Mouse (Mus musculus) retina, adult 2 months (tissue): Measurements from ENCODE around the gene Btg2.

ENCODE experiments used
- DNase-seq: peaks from one replicate; pipeline ENCODE4 v3.0.0-alpha.2; 2012; ENCODE audit warnings: low read depth, low spot score

Btg2 gene

DNA sequence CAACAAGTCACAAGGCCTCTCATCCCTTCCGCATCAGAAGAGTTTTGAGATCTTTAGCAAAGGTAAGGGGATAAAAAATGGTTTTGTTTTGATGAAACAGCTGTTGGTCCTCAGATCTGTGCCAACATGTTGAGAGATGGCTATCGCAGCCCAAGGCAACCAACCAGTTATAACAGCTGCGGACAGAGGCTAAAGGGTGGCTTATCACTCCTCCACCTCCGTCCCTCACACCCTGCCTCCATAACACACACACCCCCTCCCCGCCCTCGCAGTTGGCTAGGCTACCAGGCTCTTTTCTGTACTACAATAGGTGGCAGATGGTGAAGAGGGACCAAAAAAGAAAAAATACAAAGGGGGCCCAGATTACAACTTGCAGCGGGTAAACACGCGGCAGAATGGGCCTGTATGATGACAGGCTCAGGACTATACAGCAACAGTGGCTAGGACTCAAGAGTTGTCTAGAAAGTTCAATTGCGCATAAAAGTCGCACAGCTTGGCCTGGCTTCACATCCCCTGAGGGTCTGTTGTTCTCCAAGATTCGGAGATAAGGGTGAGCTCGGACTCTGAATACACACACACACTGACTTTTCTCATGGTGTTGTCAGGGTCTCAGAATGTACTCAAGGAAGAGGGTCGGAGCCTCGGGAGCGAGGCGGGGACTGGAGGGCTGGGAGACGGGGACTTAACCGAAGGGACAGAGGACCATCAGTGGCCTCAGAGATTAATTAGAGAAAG lies 692 bp downstream of the Btg2 start:
- DNase-seq = no peak

- peak; percentile 50 for DNase-seq
These were observed 1.4 kb downstream of the Btg2 start for GRCm38 (mm10) chr1:134077389-134078060.

DNA sequence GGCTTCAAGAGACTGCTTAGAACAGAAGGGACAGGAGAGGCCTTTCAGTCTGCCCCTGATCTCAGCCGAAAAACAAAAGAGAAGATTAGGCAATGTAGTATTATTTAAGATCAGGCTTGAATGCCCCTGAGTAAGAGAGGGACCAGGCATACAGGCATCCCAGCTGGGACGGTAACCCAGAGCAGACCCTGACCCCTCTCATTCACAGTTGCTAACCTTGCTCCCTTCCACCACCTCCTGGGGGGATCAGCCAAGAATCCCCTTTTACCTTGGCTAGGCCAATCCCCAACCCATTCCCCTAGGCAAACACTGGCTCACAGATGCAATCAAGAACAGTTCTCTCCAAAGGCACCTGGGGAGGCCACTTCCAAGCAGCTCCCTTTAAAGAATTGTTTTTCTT lies 2.1 kb downstream of the Btg2 start:
- no peak for DNase-seq

DNA sequence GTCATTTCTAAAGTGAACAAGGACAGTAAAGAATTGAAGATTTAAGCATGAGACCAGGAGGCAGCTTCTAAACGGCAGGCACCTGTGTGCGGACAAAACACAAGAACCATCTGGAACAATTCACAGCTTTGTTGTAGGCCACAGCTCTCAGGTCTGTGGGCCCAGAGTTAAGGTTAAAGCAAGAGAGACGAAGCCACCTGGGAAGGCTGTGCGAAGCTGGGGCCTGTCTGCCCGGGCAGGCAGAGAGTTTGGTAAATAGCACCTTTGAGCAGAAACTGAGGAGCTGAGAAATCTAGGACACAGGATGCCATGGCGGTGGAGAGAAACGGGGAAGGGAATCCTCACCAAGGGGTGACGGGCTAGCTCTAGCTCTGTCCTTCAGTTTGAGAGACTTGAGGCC lies 3.4 kb downstream of the Btg2 start:
- no peak for DNase-seq

- DNase-seq = no peak
These were observed 4.3 kb downstream of the Btg2 start for GRCm38 (mm10) chr1:134074606-134075005.

DNA sequence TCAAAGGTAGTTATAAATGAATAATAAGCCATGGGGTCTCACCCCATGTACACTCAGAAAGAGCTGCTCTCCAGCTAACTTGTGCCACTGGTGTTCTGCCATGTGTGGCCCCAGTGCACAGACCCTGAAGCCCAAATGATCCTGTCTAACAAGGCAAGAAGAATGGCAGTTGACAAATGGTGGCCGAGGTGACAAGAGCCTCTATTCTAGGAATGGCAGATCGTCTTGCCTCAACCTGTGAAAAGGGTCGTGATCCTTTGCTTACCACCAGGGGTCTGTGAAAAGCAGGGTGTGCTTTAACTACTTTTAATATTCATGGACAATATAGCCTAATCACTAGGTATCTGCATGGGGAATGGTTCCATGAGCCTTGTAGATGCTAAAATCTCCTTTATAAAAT lies 4.7 kb downstream of the Btg2 start:
- no peak for DNase-seq

GRCm38 (mm10) chr1:134073658-134074057 lies 5.3 kb downstream of the Btg2 start:
- DNase-seq = no peak

GRCm38 (mm10) chr1:134073061-134073564 lies 5.8 kb downstream of the Btg2 start:
- no peak for DNase-seq

DNA sequence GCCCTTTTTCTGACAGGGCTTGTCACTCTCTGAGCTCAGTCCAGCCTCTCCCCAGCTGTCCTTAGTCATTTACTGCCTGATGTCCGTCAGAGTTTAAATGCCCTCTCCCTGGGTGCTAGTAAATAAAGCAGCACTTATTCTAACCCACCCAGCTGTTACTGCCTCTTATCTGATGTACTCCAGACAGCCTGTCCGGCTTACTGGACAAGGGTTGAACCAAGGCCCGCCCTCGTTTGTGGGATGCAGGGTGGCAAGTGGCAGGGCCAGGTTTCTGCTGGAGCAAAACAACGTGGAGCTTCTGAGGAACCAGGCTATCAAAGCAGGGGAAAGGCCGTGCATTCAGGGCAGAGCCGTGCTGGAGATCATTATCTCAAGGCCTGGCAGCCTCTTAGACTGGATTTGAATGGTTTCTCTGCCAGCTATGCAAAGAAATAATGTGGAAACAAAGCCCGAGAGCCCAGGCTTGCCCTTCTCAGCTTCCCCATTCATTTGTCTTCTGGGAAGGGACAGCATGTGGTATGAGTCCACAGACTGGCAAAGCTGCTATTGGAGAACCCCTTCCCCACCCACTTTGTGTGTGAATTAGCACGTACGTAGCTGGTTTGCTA lies 7.4 kb downstream of the Btg2 start:
- DNase-seq = no peak

- DNase-seq = no peak
These were observed 8.7 kb downstream of the Btg2 start for GRCm38 (mm10) chr1:134070099-134070669.

GRCm38 (mm10) chr1:134067143-134067619 lies 11.7 kb downstream of the Btg2 start:
- DNase-seq = no peak

DNA sequence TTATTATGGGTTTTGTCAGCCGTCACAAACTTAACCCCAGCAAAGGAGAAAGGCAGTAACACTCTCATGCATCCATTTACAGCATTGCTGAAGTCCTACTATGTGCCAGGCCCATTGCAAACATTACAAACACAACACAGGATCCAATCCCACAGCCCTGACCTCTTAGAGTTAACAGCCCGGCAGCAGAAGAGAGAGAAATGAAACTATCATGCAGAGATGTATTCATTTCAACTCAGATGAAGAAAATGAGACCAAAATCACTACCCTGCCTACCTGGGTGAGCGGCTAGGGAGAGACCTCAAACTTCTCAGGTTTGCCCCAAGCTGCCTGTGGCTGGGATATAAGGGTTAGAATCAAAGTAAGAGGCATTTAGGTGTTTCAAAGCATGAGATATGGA lies 12.4 kb downstream of the Btg2 start:
- no peak for DNase-seq

DNA sequence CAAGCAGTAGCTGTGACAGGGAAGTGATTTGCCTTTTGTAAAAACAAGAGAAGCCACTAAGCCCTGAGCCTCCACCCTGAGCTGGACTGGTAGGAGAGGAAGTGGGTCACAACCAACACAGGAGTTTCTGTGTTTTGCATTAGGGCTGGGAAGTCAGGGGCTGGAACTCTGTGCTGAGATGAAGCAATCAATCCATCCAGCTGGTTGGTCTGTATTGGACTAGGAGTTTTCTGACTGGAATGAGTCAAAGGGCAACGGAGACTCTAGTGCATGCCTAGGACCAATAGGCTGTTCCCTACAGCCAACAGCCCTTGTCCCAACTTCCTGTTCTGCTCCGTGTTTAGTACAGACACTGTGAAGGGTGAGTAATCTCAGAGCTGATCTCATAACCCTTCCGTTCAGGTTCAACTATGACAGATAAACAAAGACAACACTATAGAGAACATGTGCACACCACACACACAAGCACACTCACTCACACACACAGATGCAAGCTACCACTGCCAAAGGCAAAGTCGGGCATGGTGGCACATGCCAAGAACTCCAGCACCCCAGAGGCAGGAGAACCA lies 13.6 kb downstream of the Btg2 start:
- no peak for DNase-seq

DNA sequence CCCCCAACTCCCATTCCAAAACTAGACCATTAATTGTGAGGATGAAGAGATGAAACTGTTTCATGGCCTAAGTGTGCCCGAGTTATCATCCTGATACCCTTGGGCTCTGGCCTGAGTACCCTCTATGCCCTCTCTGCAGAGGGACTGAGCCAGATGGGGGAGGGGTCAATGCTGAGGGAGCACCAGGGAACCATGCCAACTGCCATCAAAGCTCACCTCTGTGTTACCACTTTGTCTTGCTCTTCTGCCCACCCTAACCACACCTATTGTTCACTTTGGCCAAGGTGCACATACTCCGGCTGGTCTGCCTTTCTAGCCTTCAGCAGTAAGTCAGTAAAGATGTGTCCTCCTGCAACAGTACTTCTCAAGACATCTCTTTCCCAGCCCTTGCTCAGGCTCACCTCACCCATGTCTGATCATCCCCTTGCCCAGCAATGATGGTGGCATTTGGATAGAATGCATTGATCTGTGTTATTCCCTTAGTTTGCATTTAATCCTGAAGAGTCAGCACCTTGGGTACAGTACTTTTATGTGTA lies 14.6 kb downstream of the Btg2 start:
- DNase-seq = no peak

DNA sequence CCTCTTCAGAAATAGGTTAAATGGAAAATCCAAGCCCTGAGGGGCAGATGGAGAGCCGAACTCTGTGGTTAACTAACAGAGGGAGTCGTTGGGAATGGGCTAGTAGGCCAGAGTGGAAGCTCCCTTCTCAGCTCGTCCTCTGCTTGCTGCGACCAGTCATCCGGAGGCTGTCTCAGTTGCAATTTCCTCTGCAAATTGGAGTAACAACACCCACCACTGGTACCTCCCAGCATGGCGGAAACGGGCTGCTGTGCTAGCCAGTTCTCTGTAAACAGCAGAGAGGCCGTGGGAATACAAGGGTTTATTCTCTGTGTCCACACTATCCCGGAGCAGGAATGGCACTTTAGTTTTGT lies 15.2 kb downstream of the Btg2 start:
- DNase-seq = no peak

GRCm38 (mm10) chr1:134063086-134063772 lies 15.7 kb downstream of the Btg2 start:
- DNase-seq = peak; percentile 68

GRCm38 (mm10) chr1:134062411-134063085 lies 16.4 kb downstream of the Btg2 start:
- DNase-seq = no peak

- no peak for DNase-seq
These were observed 17.0 kb downstream of the Btg2 start for GRCm38 (mm10) chr1:134061915-134062314.

DNA sequence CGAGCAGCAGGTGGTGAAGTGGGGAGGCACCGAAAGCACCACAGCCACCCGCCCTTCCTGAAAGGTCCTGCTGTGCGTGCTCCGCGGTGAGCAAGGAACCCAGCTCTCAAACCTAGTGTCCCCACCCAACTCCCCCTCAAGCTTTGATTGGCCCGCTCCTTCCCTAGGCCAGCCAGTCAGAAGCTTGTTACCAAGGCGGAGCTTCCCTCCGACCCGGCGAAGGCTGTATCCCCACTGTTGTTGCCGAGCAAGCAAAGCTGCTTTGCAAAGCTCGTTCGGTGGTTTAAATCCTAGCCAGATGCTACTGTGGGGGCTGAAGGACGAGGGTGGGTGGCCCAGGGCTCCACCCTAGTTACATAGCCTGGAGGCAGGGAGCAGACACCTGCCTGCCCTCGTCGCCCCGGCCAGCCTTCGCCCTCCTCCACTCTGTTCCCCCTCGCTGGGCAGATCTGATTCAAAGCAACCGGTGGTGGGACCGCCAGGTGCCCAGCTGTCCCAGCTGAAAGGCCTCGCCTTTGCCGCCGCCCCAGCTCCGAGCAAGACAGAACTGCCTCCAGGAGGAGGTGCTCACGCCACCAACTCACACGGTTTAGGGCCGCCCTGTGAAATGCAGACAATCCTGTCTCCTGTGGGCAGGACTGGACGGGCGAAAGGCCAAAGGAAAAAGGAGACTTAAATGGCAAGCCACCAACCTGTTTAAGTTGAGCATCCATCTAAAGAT lies 17.9 kb downstream of the Btg2 start:
- DNase-seq = peak; percentile 97
